Mouse (Mus musculus) neutrophil, adult 59 days (primary cell): ENCODE measurements around the gene Prrc2b. TPM values are rescaled to one million over a fixed set of nuclear protein-coding genes. Genes with fewer than 3 reads are reported as not detected.

Experiments used
- total RNA-seq, 2 experiments: library from RNA; stranded (reverse); gene quantifications; 1 replicate in 1 of 2; 2 replicates in 1 of 2; pipeline ENCODE4 v1.2.4; 2023

Prrc2b gene
- 10 to 100 TPM; 34.2 to 37.2 TPM for total RNA-seq

GRCm38 (mm10) chr2:32150924-32151659 is at the start of gene Prrc2b:
TSS of gene Prrc2b (plus strand) at chr2:32151082.

GRCm38 (mm10) chr2:32235886-32236759 is 85.2 kb downstream of the Prrc2b start, which contains the start of gene Pomt1:
TSS of gene Pomt1 (plus strand) at chr2:32236590.

GRCm38 (mm10) chr2:32259657-32260417 is 109.0 kb downstream of the Prrc2b start, which contains the start of gene Uck1:
TSS of gene Uck1 (minus strand) at chr2:32260159.

Other genes with a start within 250 kb of the Prrc2b start
- under 1 TPM in 1 of 2 experiments, not detected in 1; 0.42 TPM for gene Aif1l, start 200.9 kb upstream of the Prrc2b start, total RNA-seq
- 10 to 100 TPM; 63.8 to 64.5 TPM for gene Nup214, start 176.6 kb upstream of the Prrc2b start, total RNA-seq
- gene Fam78a, start 66.2 kb upstream of the Prrc2b start, total RNA-seq = 10 to 100 TPM in 1 of 2 experiments, 1 to 10 TPM in 1; 9.5 to 10.8 TPM
- 1 to 10 TPM in 1 of 2 experiments, under 1 TPM in 1; 0.29 to 1.1 TPM for gene Plpp7, start 55.6 kb upstream of the Prrc2b start, total RNA-seq
- gene Pomt1, start 85.5 kb downstream of the Prrc2b start, total RNA-seq = 10 to 100 TPM; 15.0 to 15.3 TPM
- gene Uck1, start 109.1 kb downstream of the Prrc2b start, total RNA-seq = 10 to 100 TPM; 47.9 to 49.2 TPM
- gene Golga2, start 136.3 kb downstream of the Prrc2b start, total RNA-seq = 10 to 100 TPM; 60.7 to 66.4 TPM
- 10 to 100 TPM; 80.6 to 82.0 TPM for gene Swi5, start 137.0 kb downstream of the Prrc2b start, total RNA-seq
- gene Ciz1, start 201.2 kb downstream of the Prrc2b start, total RNA-seq = 10 to 100 TPM; 63.5 to 87.2 TPM
- gene Dnm1, start 202.3 kb downstream of the Prrc2b start, total RNA-seq = under 1 TPM in 1 of 2 experiments, not detected in 1; 0.22 TPM
- 10 to 100 TPM; 49.7 to 50.5 TPM for gene 1110008P14Rik, start 230.9 kb downstream of the Prrc2b start, total RNA-seq
- gene Lcn2, start 237.2 kb downstream of the Prrc2b start, total RNA-seq = 1,000 to 10,000 TPM; 7,694 to 9,553 TPM
- 10 to 100 TPM; 11.1 to 13.7 TPM for gene Ptges2, start 244.8 kb downstream of the Prrc2b start, total RNA-seq